Mouse (Mus musculus): Measurements from ENCODE around the gene Apbb2. TPM values are rescaled to one million over a fixed set of nuclear protein-coding genes. Genes with fewer than 3 reads are reported as not detected.

Gene Apbb2
- total RNA-seq (2014; rRNA removed; ENCODE audit: low replicate concordance): 31.1 and 41.0 TPM in 2 replicates
- polyA plus RNA-seq (2015; fragmentation: Nextera tagmentation; extraction: Ambion mirVana): 31.8 and 31.9 TPM in 2 replicates

- Histone ChIP-seq H3K36me3 (replicated peaks; ENCODE audit: control insufficient read depth, insufficient read depth, low read length) (no peaks in the 10 kb centered on the region), H3K4me1 (ENCODE audit: control insufficient read depth, insufficient read depth) (peaks cover 12% of the 10 kb centered on the region), H3K27ac (ENCODE audit: low read depth) (peak within 1 kb of the TSS; percentile 93), H3K4me2 (ENCODE audit: low read depth, low read length) (peak within 1 kb of the TSS; percentile 91), H3K9me3 (replicated peaks; ENCODE audit: control insufficient read depth, low read length) (no peaks in the 10 kb centered on the region), H3K27me3 (ENCODE audit: control insufficient read depth, insufficient read depth, low read length) (no peaks in the 10 kb centered on the region), H3K4me3 (ENCODE audit: low read depth, low read length) (peak within 1 kb of the TSS; percentile 87), H3K9ac (replicated peaks; ENCODE audit: low read depth, low read length) (peak within 1 kb of the TSS; percentile 77)
- peak; percentile 93 for ATAC-seq (ENCODE audit: insufficient read depth, low read depth)
- under 1% methylated on average over 30 of the region's 39 CpGs for WGBS
- peak; percentile 75 for TF ChIP-seq CTCF (IDR thresholded peaks at IDR 0.05; ENCODE audit: low read depth)
- no peak; the same call in 1 of the 2 replicates for TF ChIP-seq EP300 (IDR thresholded peaks at IDR 0.05; ENCODE audit: low read depth)
- DNase-seq (ENCODE audit: low spot score): peak; percentile 96
These were observed at the start of gene Apbb2 for GRCm38 (mm10) chr5:66618597-66618996. Gene Apbb2, minus strand, starts transcription at chr5:66618784.

DNA sequence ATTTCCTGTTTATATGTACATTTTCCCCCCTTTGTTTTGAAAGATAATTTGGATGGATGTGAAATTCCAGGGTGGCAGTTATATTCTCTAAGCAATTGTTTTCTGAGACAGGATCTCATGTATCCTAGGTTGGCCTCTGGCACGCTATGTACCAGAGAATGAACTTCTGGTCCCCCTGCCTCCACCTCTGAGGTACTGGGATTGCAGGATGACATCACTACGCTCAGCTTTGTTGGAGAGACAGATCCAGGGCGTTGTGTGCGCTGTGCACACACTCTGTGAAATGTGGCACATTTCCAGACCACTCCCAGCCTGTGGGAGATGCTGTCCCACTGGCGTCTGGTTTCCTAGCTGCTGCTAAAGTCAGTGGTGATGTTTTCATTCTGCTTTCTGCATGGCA is 35.6 kb upstream of the Apbb2 start:
- peak; percentile 62 for DNase-seq (ENCODE audit: low spot score)
- peak; percentile 92 for ATAC-seq (ENCODE audit: insufficient read depth, low read depth)
- WGBS: 10% methylated on average over 5 of the region's 5 CpGs
- H3K27ac ChIP-seq (ENCODE audit: low read depth): peak overlapping the region; percentile 59
- H3K4me2 ChIP-seq (ENCODE audit: low read depth, low read length): peak overlapping the region; percentile 12; the same call in 1 of the 2 replicates
- H3K36me3 ChIP-seq (replicated peaks; ENCODE audit: control insufficient read depth, insufficient read depth, low read length): no peaks in the 10 kb centered on the region
- H3K9me3 ChIP-seq (replicated peaks; ENCODE audit: control insufficient read depth, low read length): no peaks in the 10 kb centered on the region
- H3K4me1 ChIP-seq (ENCODE audit: control insufficient read depth, insufficient read depth): peaks cover 9% of the 10 kb centered on the region; the same call in 1 of the 2 replicates
- H3K27me3 ChIP-seq (ENCODE audit: control insufficient read depth, insufficient read depth, low read length): no peaks in the 10 kb centered on the region
- TF ChIP-seq CTCF (IDR thresholded peaks at IDR 0.05; ENCODE audit: low read depth): no peak
- 0 out of 2 replicates have a peak, but pooled peaks have one; percentile 33 for TF ChIP-seq EP300 (IDR thresholded peaks at IDR 0.05; ENCODE audit: low read depth)
- H3K4me3 ChIP-seq (ENCODE audit: low read depth, low read length): no peak overlapping the region
- no peak overlapping the region for H3K9ac ChIP-seq (replicated peaks; ENCODE audit: low read depth, low read length)

DNA sequence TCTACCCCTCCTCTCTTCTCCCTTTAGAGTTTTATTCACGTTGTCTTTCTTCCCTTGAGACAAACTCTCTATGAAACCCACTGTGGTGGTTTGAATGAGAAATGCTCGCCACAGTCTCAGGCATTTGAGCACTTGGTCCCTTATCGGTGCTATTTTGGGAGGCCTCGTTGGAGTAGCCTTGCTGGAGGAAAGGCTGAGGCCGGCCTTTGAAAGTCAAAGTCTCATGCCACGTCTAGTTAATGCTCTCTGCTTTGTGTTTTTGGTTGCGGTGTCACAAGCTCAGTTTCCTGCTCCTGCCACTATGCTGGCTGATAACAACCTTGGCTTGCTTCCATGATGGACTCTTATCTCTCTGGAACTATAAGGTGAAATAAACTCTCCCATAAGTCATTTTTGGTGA is 28.9 kb upstream of the Apbb2 start:
- Histone ChIP-seq H3K27me3 (ENCODE audit: control insufficient read depth, insufficient read depth, low read length) (no peaks in the 10 kb centered on the region), H3K9me3 (replicated peaks; ENCODE audit: control insufficient read depth, low read length) (no peaks in the 10 kb centered on the region), H3K36me3 (replicated peaks; ENCODE audit: control insufficient read depth, insufficient read depth, low read length) (no peaks in the 10 kb centered on the region), H3K4me1 (ENCODE audit: control insufficient read depth, insufficient read depth) (peaks cover 13% of the 10 kb centered on the region), H3K9ac (replicated peaks; ENCODE audit: low read depth, low read length) (0 out of 2 replicates have a peak overlapping the region, but pooled peaks have one; percentile 17), H3K4me3 (ENCODE audit: low read depth, low read length) (no peak overlapping the region), H3K27ac (ENCODE audit: low read depth) (peak overlapping the region; percentile 71), H3K4me2 (ENCODE audit: low read depth, low read length) (peak overlapping the region; percentile 22; the same call in 1 of the 2 replicates)
- DNase-seq (ENCODE audit: low spot score): peak; percentile 30
- TF ChIP-seq CTCF (IDR thresholded peaks at IDR 0.05; ENCODE audit: low read depth) (no peak), EP300 (IDR thresholded peaks at IDR 0.05; ENCODE audit: low read depth) (no peak)
- WGBS: 5% methylated on average over 7 of the region's 7 CpGs
- peak; percentile 72; the same call in 1 of the 2 replicates for ATAC-seq (ENCODE audit: insufficient read depth, low read depth)

DNA sequence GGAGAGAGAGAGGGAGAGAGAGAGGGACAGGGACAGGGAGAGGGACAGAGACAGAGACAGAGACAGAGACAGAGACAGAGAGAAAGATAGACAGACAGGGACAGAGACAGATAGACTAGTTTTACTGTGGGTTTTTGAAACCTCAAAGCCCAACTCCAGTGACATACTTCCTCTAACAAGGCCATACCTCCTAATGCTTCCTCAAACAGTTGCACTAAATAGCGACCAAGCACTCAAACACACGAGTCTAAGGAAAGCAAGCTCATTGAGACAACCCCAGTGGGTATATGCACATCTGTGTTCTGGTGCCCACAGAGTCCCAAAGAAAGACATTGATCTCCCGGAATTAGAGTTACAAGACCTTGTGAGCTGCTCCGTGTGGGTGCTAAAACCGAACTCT is 24.7 kb upstream of the Apbb2 start:
- Histone ChIP-seq H3K36me3 (replicated peaks; ENCODE audit: control insufficient read depth, insufficient read depth, low read length) (no peaks in the 10 kb centered on the region), H3K4me3 (ENCODE audit: low read depth, low read length) (no peak overlapping the region), H3K4me2 (ENCODE audit: low read depth, low read length) (no peak overlapping the region), H3K27me3 (ENCODE audit: control insufficient read depth, insufficient read depth, low read length) (no peaks in the 10 kb centered on the region), H3K4me1 (ENCODE audit: control insufficient read depth, insufficient read depth) (peaks cover 13% of the 10 kb centered on the region), H3K9ac (replicated peaks; ENCODE audit: low read depth, low read length) (no peak overlapping the region), H3K27ac (ENCODE audit: low read depth) (no peak overlapping the region), H3K9me3 (replicated peaks; ENCODE audit: control insufficient read depth, low read length) (no peaks in the 10 kb centered on the region)
- TF ChIP-seq CTCF (IDR thresholded peaks at IDR 0.05; ENCODE audit: low read depth) (no peak), EP300 (IDR thresholded peaks at IDR 0.05; ENCODE audit: low read depth) (no peak)
- ATAC-seq (ENCODE audit: insufficient read depth, low read depth) (no peak), DNase-seq (ENCODE audit: low spot score) (no peak)
- 86% methylated on average over 5 of the region's 5 CpGs for WGBS

- 87% methylated on average over 4 of the region's 4 CpGs for WGBS
- no peak overlapping the region for H3K27ac ChIP-seq (ENCODE audit: low read depth)
- DNase-seq (ENCODE audit: low spot score) (no peak), ATAC-seq (ENCODE audit: insufficient read depth, low read depth) (no peak)
- H3K36me3 ChIP-seq (replicated peaks; ENCODE audit: control insufficient read depth, insufficient read depth, low read length): no peaks in the 10 kb centered on the region
- peaks cover 6% of the 10 kb centered on the region for H3K4me1 ChIP-seq (ENCODE audit: control insufficient read depth, insufficient read depth)
- H3K9ac ChIP-seq (replicated peaks; ENCODE audit: low read depth, low read length): no peak overlapping the region
- H3K9me3 ChIP-seq (replicated peaks; ENCODE audit: control insufficient read depth, low read length): 0 out of 2 replicates have a peak, but pooled peaks cover 4% of the 10 kb centered on the region
- H3K4me2 ChIP-seq (ENCODE audit: low read depth, low read length): no peak overlapping the region
- TF ChIP-seq CTCF (IDR thresholded peaks at IDR 0.05; ENCODE audit: low read depth) (no peak), EP300 (IDR thresholded peaks at IDR 0.05; ENCODE audit: low read depth) (no peak)
- no peak overlapping the region for H3K4me3 ChIP-seq (ENCODE audit: low read depth, low read length)
- no peaks in the 10 kb centered on the region for H3K27me3 ChIP-seq (ENCODE audit: control insufficient read depth, insufficient read depth, low read length)
These were observed 23.6 kb upstream of the Apbb2 start for GRCm38 (mm10) chr5:66642156-66642555.

Data from heart, postnatal 0 days (tissue).